Mouse (Mus musculus) induced T-regulatory cell, adult 2 months (primary cell): ENCODE measurements at regions not wholly inside any gene's neighbourhood (a gene's known extent, or its start where the extent isn't known, plus 50 kb on each side); places are given as distances from the start of the nearest gene placed in this dataset.
"Not testable (repeated sequence)": the region's sequence is repeated elsewhere in the genome, so short reads cannot be mapped to it uniquely, and the experiment has no call there.

Experiments
- DNase-seq: peaks from one replicate; pipeline ENCODE4 v3.0.0-alpha.2; 2012; ENCODE audit warnings: low read depth

DNA sequence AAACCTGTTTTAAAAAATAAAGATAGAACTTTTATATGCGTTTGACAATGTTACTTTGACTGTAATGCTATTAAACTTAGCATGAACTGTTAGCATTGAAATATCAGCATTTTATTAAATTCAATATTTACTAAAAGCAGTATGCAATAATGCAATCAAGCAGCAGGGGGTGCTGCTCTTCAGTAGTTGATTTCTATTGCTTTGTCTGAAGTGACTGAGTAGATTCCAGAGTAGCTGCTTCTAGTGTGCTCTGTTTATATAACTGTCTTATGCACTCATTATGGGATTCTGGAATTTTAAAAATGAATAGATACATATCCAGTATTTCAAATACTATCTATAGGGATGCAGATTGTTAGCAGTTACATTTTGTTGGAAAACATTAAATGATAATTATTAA is 146.2 kb downstream of the Gm28710 start:
- DNase-seq = peak; percentile 2

DNA sequence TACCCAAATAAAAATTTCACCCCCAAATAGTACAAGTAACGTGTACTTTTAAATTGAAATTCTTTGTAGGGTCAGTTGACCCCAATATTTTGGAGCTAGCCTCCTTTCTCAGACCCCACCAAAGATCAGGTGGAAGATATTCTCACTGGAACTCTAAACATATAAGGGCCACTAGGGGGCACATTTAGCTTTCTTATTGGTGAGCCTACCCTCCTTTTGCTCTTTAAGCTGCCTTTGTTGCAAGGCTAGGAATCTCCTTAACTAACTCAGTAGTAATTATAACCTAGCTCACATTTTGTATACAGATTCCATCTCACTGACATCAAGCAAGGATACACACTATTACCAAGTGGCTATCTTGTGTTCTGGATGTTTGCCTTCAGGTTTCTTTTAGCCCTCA is 155.8 kb downstream of the Gm28710 start:
- DNase-seq = no peak

DNA sequence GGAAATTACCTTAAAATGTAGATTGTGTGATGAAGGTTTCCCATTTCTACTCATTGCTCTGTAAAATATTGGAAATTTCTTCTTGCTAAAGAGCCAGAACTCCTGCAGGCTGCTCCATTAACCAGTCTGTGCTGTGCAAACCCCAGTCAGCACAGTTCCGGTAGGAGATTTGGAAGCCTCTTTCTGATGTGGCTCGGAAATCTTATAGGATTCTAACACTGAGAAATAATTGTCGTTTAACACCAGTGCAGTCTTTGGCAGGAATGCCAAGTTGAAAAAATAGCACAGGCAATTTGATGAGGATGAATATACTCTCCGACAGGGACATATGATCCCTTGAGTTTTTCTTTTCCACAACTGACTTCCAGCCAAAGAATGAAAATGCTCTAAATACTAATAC is 176.1 kb downstream of the Gm28710 start:
- DNase-seq = no peak

DNA sequence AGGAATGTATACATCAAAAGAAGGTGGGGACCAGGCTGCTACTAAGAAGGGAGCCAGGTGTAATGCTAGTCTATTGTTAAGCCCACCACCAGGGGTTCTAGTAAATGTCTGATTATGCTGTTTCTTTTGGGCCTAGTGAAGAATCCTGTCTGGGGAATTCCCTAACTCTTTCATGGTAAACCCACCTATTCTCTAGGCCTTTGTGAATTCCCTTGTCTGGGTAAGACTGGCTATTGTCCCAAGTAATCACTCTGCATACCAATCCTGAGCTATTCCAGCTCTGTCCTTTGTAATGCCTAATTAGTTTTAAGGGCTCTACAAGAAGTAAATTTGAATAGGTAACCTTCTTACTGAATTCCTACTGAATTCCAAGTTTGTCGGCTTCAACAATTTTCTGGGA is 177.2 kb downstream of the Gm28710 start:
- not testable (repeated sequence) for DNase-seq

DNA sequence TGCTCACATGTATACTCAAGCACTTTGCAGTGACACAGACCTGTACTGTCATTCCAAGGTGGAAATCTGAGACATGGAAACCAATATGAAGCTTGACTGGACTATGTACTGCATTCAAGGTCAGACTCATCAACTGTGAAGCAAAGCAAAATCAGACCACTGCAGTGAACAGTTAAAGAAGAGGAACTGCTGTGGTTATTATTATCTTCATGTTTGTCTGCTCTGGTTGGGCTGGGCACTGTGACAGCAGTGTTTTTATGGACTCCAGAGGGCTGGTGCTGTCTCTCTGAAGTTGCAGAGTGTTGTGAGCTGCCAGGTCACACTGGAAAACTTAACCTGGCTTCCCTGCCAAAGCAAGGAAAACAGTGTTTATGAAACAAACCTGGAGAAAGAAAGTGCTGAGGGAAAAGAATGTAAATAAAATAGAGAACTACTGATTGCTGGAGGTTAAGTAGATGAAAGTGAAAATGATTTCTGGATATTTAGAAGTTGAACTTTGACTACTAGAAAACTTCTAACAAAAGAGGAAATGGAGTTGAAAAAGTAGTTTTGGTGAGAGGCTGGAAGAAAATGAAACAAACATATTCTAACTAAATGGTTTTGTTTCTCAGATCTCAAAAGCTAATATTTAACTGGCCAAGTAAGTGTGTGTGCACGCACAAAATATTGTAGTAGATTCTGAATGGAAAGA is 181.7 kb downstream of the Gm28710 start:
- DNase-seq = no peak

DNA sequence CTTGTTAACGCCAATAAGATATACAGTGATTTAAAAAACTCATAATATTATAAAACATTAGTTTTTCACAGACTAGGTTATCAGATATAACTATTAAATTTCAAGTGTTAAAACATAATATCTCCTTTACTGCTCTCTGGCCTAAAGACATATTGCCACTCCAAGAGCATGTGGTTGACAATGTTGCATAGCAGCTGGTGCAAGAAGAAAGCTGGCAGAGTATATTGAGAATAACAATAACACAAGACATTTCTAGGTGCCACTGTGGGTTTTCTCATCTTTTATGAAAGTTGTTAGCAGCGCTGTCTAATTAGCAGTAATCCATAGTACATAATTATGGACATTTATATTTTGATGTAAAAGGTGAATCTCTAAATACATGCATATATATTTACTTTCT is 184.4 kb downstream of the Gm28710 start:
- DNase-seq = no peak

DNA sequence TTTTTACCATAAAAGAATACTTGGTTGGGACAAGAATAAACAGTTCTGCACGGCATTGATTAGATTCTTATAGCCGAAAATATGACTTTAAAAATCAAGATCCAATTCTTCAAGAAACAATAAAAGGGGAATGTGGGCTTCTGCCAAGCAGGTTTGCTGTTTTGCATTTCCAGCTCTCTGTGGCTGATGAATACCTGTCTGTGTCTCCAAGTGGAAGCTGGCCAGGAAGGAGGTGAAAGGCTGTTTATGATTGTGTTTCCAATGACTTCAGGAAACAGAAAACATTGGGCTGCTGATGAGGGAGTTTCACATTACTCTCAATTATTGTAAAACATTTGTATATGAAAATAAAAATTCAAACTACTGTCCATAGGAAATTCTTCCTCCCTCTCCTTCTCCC is 193.3 kb downstream of the Gm28710 start:
- DNase-seq = no peak

GRCm38 (mm10) chr5:16991518-16991917 is 199.9 kb downstream of the Gm28710 start:
- DNase-seq = no peak

DNA sequence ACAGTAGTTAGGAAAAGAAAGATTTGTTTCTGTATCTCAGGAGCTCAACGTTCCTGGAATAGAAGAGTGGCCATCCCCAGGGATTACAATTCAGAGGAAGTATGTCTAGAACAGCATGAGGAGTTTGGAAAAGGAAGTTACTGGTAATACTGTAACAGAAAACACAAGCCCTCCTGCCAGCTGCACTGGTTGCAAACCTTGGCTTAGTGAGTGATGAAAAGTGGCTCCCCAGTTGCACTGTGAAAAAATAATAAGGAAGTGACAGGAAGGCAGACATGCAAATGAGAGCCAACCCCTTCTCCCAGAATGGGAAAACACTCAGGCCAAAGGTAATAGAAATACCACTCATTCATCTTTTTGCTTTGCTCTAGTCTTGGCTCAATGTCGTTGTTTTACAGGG is 207.6 kb downstream of the Gm28710 start:
- no peak for DNase-seq

GRCm38 (mm10) chr5:17006807-17007522 is 215.4 kb downstream of the Gm28710 start:
- no peak for DNase-seq

GRCm38 (mm10) chr5:17021636-17022035 is 230.0 kb downstream of the Gm28710 start:
- no peak for DNase-seq

DNA sequence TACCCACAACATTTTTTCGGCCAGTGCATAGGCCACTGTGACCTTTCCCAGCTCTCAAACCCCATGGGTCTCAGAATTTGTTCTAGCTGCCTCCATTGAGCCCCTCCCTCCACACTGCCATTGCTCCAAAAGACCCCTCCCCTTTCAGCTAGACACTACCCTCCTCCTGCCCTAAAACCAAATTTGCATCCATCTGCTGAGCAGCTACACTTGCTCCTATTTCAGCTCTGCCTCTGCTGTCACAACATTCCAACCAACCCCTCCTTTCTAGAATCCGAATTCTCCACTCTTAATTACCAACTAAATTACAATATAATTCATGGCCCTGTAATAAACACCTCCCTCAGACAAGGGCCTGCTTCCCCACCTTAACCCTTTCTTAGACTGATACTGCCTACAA is 262.3 kb downstream of the Gm28710 start:
- DNase-seq = no peak

DNA sequence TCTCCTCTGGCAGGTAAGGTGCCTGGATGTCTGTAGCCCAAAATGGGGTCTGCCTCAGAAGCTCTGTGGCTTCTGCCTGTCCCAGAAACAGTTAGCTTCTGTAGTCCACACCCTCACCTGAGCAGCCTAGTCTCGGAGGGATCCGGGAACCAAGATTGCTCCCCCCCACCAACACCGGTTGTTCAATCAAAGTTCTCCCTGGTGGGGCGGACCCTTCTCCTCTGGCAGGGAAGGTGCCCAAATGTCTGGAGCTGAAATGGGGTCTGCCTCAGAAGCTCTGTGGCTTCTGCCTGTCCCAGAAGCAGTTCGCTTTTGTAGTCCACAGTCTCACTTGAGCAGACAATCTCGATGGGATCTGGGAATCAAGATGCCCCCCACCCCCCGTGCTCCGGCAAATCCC is 273.0 kb downstream of the Gm28710 start:
- no peak for DNase-seq

DNA sequence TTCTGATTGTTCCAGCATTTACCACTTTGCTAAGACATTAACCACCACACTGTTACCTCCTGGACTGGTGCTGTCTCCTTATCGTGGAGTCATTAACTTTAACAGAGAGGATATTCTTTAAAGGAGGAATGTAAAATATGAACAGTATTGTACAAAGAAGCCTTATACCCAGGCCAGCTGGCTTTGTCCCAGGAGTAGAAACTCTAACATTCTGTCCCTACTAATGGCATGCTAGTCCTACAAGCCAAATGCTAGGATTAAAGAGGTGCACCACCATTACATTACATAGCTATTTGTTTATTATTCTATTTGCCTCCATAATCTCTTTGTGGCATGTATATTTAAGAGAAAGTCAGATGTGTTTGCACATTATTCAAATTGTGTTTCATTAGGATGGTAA is 288.8 kb downstream of the Gm28710 start:
- no peak for DNase-seq

- DNase-seq = no peak
Measured at GRCm38 (mm10) chr5:17111556-17111955, 261.4 kb upstream of the Speer4f2 start.

GRCm38 (mm10) chr5:17112026-17112425 is 261.0 kb upstream of the Speer4f2 start:
- no peak for DNase-seq

DNA sequence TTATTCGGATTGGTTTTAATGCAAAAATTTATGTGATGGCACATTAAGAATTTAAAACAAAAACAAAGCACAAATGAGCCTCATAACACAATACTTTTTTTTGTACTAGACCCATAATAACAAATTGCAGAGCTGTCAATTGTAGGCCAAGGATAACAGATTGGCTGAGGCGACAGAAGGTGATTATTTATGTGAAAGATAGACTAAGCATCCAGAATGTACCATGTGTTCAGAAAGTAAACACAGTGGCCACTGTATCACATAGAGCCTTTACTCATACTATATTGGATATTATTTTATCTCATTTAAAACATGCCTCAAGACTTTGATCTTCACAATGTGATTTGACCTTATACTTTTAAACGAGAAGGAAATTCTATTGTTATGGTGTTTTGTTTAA is 257.9 kb upstream of the Speer4f2 start:
- DNase-seq = no peak

- DNase-seq = no peak
Measured at GRCm38 (mm10) chr5:17116072-17116471, 256.9 kb upstream of the Speer4f2 start.

DNA sequence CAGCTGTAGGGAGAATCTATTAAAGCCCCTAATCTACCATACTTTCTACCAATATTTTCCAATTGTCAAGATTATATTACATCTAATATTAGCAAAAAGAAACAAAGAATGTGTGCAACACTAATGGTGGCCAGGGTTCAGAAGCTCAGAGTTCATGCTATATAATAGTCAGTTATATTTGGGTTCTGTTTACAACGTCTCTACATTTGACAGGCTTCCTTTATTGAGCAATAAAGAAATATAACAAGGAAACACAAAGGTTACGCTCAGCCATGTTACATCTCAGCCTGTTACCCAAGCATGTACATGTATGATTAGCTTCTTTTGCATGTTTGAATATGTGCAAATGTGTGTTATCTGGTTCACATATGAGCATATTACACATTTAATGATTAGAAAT is 247.7 kb upstream of the Speer4f2 start:
- no peak for DNase-seq

GRCm38 (mm10) chr5:17127501-17127900 is 245.5 kb upstream of the Speer4f2 start:
- DNase-seq = no peak

DNA sequence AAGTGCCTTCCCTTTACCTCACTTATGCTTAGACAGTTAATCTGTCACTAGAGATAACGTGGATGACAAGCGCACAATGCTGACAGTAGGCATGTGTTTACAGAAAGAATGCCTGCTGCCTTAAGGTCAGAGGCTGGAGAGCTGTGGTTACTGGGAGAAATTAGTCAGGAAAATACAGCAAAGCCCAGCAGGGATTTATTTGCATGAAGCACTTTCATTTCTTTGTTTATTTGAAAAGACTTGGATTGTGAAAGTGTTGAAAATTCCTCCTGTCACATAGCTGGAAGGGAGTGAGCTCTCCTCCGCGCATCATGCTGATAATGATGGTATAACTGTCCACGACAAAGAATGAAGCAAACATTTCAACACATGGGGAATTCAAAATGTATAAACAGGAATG is 237.5 kb upstream of the Speer4f2 start:
- DNase-seq = no peak

- DNase-seq = no peak
Measured at GRCm38 (mm10) chr5:17141555-17141954, 231.4 kb upstream of the Speer4f2 start.

DNA sequence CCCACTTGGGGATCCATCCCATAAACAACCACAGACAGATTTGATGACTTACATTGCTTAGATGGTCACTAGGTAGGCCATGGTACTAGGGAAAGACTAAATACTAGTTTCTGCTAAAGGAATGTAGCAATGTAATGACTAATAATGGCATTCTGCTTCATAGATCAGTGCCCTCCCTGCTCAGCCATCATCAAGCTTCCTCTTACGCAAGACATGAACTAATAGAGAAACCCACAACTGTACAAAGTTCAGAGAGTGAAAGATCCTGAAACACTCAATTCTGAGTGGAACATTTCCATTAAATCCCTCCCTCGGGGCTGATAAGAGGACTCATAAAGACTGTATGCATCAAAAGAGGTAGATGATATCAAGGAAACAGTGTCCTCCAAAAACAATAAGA is 198.4 kb upstream of the Speer4f2 start:
- no peak for DNase-seq

DNA sequence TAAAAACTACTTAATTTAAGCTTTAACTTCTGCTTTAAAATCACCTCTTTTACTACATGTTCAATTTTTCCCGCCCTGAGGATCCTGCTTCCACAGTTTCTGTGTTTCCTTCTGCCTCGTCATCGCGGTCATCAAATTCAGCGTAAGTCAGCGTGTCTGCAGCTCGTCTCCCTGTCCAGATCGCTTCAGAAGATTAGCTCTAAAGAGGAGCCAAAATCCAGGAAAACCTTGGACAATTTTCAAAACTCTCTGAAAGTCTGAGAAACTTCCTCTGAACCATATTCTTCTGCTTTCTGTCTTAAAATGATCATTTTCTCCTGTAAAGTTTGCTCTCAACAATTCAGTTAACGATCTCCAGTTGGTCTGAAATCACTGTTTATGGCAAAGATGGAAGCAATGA is 196.2 kb upstream of the Speer4f2 start:
- DNase-seq = no peak
